Mouse (Mus musculus): ENCODE measurements at regions not wholly inside any gene's neighbourhood (a gene's known extent, or its start where the extent isn't known, plus 50 kb on each side); places are given as distances from the start of the nearest gene placed in this dataset.

- TF ChIP-seq CTCF (IDR thresholded peaks at IDR 0.05; ENCODE audit: low read depth): no peak
- Histone ChIP-seq H3K36me3 (ENCODE audit: control insufficient read depth, insufficient read depth) (no peaks in the 10 kb centered on the region), H3K4me2 (replicated peaks; ENCODE audit: low read depth) (no peak overlapping the region), H3K27ac (ENCODE audit: low read depth, low read length) (no peak overlapping the region), H3K27me3 (replicated peaks; ENCODE audit: control insufficient read depth, insufficient read depth, low read length) (no peaks in the 10 kb centered on the region), H3K4me3 (ENCODE audit: low read depth, low read length) (no peak overlapping the region), H3K9ac (ENCODE audit: low read depth, low read length) (no peak overlapping the region), H3K4me1 (replicated peaks; ENCODE audit: control insufficient read depth, insufficient read depth, low read length) (no peaks in the 10 kb centered on the region), H3K9me3 (ENCODE audit: control insufficient read depth) (no peaks in the 10 kb centered on the region)
- ATAC-seq: no peak
- 45% methylated on average over 13 of the region's 13 CpGs for WGBS
Measured at GRCm38 (mm10) chr4:142694926-142695325, 455.7 kb upstream of the Kazn start.

DNA sequence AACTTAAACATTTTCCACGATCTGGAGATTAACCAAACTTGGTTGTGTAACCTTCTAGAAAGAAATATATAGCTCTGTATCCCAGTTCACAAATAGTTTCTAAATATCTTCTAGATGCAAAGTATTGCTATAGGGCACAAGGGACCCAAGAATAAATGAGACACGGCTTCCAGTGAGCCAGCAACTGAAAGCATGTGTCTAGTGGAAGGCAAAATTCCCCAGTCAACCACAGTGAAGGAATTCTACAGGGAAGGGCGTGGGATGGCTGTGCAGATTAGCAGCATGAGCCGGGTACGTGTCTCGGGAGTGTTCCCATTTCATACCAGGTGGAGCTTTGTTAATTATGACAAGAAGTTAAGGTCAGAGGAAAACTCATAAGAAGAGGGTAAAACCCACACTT lies 449.0 kb upstream of the Kazn start:
- ATAC-seq: no peak
- H3K27me3 ChIP-seq (replicated peaks; ENCODE audit: control insufficient read depth, insufficient read depth, low read length): no peaks in the 10 kb centered on the region
- no peak overlapping the region for H3K4me2 ChIP-seq (replicated peaks; ENCODE audit: low read depth)
- H3K36me3 ChIP-seq (ENCODE audit: control insufficient read depth, insufficient read depth): no peaks in the 10 kb centered on the region
- H3K4me3 ChIP-seq (ENCODE audit: low read depth, low read length): no peak overlapping the region
- WGBS: 82% methylated on average over 6 of the region's 6 CpGs
- TF ChIP-seq CTCF (IDR thresholded peaks at IDR 0.05; ENCODE audit: low read depth): no peak
- no peak overlapping the region for H3K9ac ChIP-seq (ENCODE audit: low read depth, low read length)
- H3K4me1 ChIP-seq (replicated peaks; ENCODE audit: control insufficient read depth, insufficient read depth, low read length): no peaks in the 10 kb centered on the region
- H3K27ac ChIP-seq (ENCODE audit: low read depth, low read length): no peak overlapping the region
- H3K9me3 ChIP-seq (ENCODE audit: control insufficient read depth): no peaks in the 10 kb centered on the region

GRCm38 (mm10) chr4:142677426-142677825 lies 438.2 kb upstream of the Kazn start:
- no peaks in the 10 kb centered on the region for H3K9me3 ChIP-seq (ENCODE audit: control insufficient read depth)
- no peaks in the 10 kb centered on the region for H3K4me1 ChIP-seq (replicated peaks; ENCODE audit: control insufficient read depth, insufficient read depth, low read length)
- no peak overlapping the region for H3K4me3 ChIP-seq (ENCODE audit: low read depth, low read length)
- no peak for TF ChIP-seq CTCF (IDR thresholded peaks at IDR 0.05; ENCODE audit: low read depth)
- H3K27me3 ChIP-seq (replicated peaks; ENCODE audit: control insufficient read depth, insufficient read depth, low read length): no peaks in the 10 kb centered on the region
- no peak overlapping the region for H3K27ac ChIP-seq (ENCODE audit: low read depth, low read length)
- ATAC-seq: no peak
- WGBS: 82% methylated on average over 4 of the region's 4 CpGs
- H3K9ac ChIP-seq (ENCODE audit: low read depth, low read length): no peak overlapping the region
- H3K36me3 ChIP-seq (ENCODE audit: control insufficient read depth, insufficient read depth): no peaks in the 10 kb centered on the region
- H3K4me2 ChIP-seq (replicated peaks; ENCODE audit: low read depth): no peak overlapping the region

- H3K9ac ChIP-seq (ENCODE audit: low read depth, low read length): no peak overlapping the region
- H3K36me3 ChIP-seq (ENCODE audit: control insufficient read depth, insufficient read depth): no peaks in the 10 kb centered on the region
- no peak overlapping the region for H3K4me2 ChIP-seq (replicated peaks; ENCODE audit: low read depth)
- no peaks in the 10 kb centered on the region for H3K9me3 ChIP-seq (ENCODE audit: control insufficient read depth)
- WGBS: 60% methylated on average over 22 of the region's 22 CpGs
- H3K4me1 ChIP-seq (replicated peaks; ENCODE audit: control insufficient read depth, insufficient read depth, low read length): no peaks in the 10 kb centered on the region
- TF ChIP-seq CTCF (IDR thresholded peaks at IDR 0.05; ENCODE audit: low read depth): no peak
- H3K27ac ChIP-seq (ENCODE audit: low read depth, low read length): no peak overlapping the region
- H3K27me3 ChIP-seq (replicated peaks; ENCODE audit: control insufficient read depth, insufficient read depth, low read length): no peaks in the 10 kb centered on the region
- no peak overlapping the region for H3K4me3 ChIP-seq (ENCODE audit: low read depth, low read length)
- ATAC-seq: no peak
Measured at GRCm38 (mm10) chr4:142674641-142675465, 435.7 kb upstream of the Kazn start.

GRCm38 (mm10) chr4:142671872-142672458 lies 432.8 kb upstream of the Kazn start:
- Histone ChIP-seq H3K9ac (ENCODE audit: low read depth, low read length) (no peak overlapping the region), H3K27me3 (replicated peaks; ENCODE audit: control insufficient read depth, insufficient read depth, low read length) (no peaks in the 10 kb centered on the region), H3K4me1 (replicated peaks; ENCODE audit: control insufficient read depth, insufficient read depth, low read length) (no peaks in the 10 kb centered on the region), H3K4me3 (ENCODE audit: low read depth, low read length) (no peak overlapping the region), H3K9me3 (ENCODE audit: control insufficient read depth) (no peaks in the 10 kb centered on the region), H3K4me2 (replicated peaks; ENCODE audit: low read depth) (no peak overlapping the region), H3K36me3 (ENCODE audit: control insufficient read depth, insufficient read depth) (no peaks in the 10 kb centered on the region), H3K27ac (ENCODE audit: low read depth, low read length) (no peak overlapping the region)
- ATAC-seq: no peak
- TF ChIP-seq CTCF (IDR thresholded peaks at IDR 0.05; ENCODE audit: low read depth): no peak
- 62% methylated on average over 8 of the region's 8 CpGs for WGBS

GRCm38 (mm10) chr4:142664781-142665180 lies 425.6 kb upstream of the Kazn start:
- H3K4me3 ChIP-seq (ENCODE audit: low read depth, low read length): no peak overlapping the region
- H3K27ac ChIP-seq (ENCODE audit: low read depth, low read length): no peak overlapping the region
- 45% methylated on average over 4 of the region's 4 CpGs for WGBS
- no peaks in the 10 kb centered on the region for H3K4me1 ChIP-seq (replicated peaks; ENCODE audit: control insufficient read depth, insufficient read depth, low read length)
- ATAC-seq: no peak
- no peaks in the 10 kb centered on the region for H3K9me3 ChIP-seq (ENCODE audit: control insufficient read depth)
- H3K4me2 ChIP-seq (replicated peaks; ENCODE audit: low read depth): no peak overlapping the region
- H3K9ac ChIP-seq (ENCODE audit: low read depth, low read length): no peak overlapping the region
- H3K36me3 ChIP-seq (ENCODE audit: control insufficient read depth, insufficient read depth): no peaks in the 10 kb centered on the region
- TF ChIP-seq CTCF (IDR thresholded peaks at IDR 0.05; ENCODE audit: low read depth): no peak
- no peaks in the 10 kb centered on the region for H3K27me3 ChIP-seq (replicated peaks; ENCODE audit: control insufficient read depth, insufficient read depth, low read length)
